Mouse (Mus musculus) bone marrow, adult 2 months (tissue): Measurements from ENCODE around the gene Ctsd.

Experiments
- CTCF ChIP-seq: fragments of 200-500 bp; IDR thresholded peaks from 2 replicates; pipeline ENCODE4 v1.5.1; 2011; ENCODE audit warnings: low read length, control low read depth; ENCODE audit not compliant: control insufficient read depth, insufficient read depth
- POLR2A ChIP-seq: fragments of 200-500 bp; IDR thresholded peaks from 2 replicates; pipeline ENCODE4 v1.6.1; 2011; ENCODE audit warnings: low read depth, mild to moderate bottlenecking, control low read depth, low read length, borderline replicate concordance; ENCODE audit not compliant: control insufficient read depth

DNA sequence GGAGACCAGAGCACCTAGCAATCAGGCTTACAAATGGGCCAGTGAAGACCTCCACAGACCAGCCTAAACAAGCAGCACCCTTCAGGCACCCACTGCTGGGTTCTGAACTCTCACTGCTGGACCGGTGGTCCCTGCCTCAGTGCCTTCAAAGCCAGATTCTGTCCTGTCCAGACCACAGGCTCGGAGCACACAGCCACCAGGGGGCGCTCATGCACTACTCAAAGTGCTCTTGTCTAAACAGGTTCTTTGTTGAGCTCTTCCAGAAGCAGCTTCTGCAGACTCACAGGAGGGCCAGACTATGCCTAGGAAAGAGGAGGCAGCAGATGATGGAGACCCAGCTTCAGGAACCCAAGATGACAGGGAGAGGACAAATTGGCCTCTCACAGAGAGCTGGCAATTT, 53.6 kb downstream of the Ctsd start:
- no peak for TF ChIP-seq POLR2A
- peak; percentile 97 for TF ChIP-seq CTCF
